Mouse (Mus musculus) kidney, adult 2 months (tissue): ENCODE measurements around the gene Mmp11. TPM values are rescaled to one million over a fixed set of nuclear protein-coding genes. Genes with fewer than 3 reads are reported as not detected.

Source experiments
- DNase-seq: peaks from one replicate; pipeline ENCODE4 v3.0.0; 2021
- H3K27ac ChIP-seq: fragments of 200-500 bp; 2 replicates; pipeline ENCODE4 v1.5.1; 2012; ENCODE audit warnings: low read depth, low read length, control low read depth, inconsistent platforms; ENCODE audit not compliant: insufficient read depth
- H3K27me3 ChIP-seq: fragments of 200-500 bp; replicated peaks from 2 replicates; pipeline ENCODE4 v1.6.1; 2012; ENCODE audit warnings: mild to moderate bottlenecking, moderate library complexity, low read length, inconsistent platforms; ENCODE audit not compliant: control insufficient read depth, insufficient read depth
- H3K36me3 ChIP-seq: fragments of 200-500 bp; 2 replicates; pipeline ENCODE4 v1.6.1; 2012; ENCODE audit warnings: mild to moderate bottlenecking, moderate library complexity, low read length, inconsistent platforms; ENCODE audit not compliant: control insufficient read depth, insufficient read depth
- H3K4me1 ChIP-seq: fragments of 200-500 bp; 2 replicates; pipeline ENCODE4 v1.6.1; 2011; ENCODE audit warnings: low read length; ENCODE audit not compliant: control insufficient read depth, insufficient read depth
- H3K4me3 ChIP-seq: fragments of 200-500 bp; 2 replicates; pipeline ENCODE4 v1.5.1; 2011; ENCODE audit warnings: mild to moderate bottlenecking, low read depth, low read length, control low read depth; ENCODE audit not compliant: insufficient read depth
- CTCF ChIP-seq: fragments of 200-500 bp; conservative IDR thresholded peaks from 2 replicates; pipeline ENCODE4 v1.5.1; 2011; ENCODE audit warnings: low read depth, mild to moderate bottlenecking, control low read depth, low read length, moderate library complexity, mixed read lengths; ENCODE audit not compliant: insufficient read depth, insufficient read length
- POLR2A ChIP-seq: fragments of 200-500 bp; IDR thresholded peaks from one replicate; pipeline ENCODE4 v1.6.1; 2011; ENCODE audit warnings: low read depth, low read length, control low read depth
- WGBS: fragments of 180-500 bp; shearing (Covaris S2); methylation state at CpG from one replicate; pipeline ENCODE4 v1.1.7; 2018; 5-methylcytosine and 5-hydroxymethylcytosine counted together
- polyA plus RNA-seq: library from polyadenylated mRNA; depleted of rRNA; stranded (reverse); fragments of >200 nt; gene quantifications from 2 replicates; pipeline ENCODE4 v1.2.3, GENCODE M21; 2012

Mmp11 gene
- polyA plus RNA-seq, 1 experiment = 21.5 TPM

DNA sequence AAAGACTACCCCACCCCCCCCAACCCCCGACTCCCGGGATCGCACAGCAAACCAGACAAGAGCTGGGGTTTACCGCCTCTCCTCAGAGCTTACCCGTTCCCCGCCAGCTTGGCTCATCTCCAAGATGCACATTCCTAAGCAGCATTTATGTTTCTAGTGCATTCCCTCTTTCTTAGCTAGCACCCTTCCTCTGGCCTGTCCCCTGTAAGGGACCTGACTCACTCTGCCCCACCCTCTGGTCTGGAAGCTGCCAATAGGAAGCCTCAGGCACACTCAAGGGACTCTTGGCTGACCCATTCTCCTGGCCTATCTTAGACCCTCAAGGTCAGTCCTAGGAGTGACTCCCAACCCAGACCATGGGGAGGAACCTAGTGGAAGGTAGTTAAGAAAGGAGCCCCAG, 6.0 kb downstream of the Mmp11 start:
- Histone ChIP-seq H3K4me3 (peak overlapping the region; percentile 0; the same call in 1 of the 2 replicates), H3K27ac (no peak overlapping the region), H3K4me1 (peaks cover 12% of the 10 kb centered on the region), H3K36me3 (no peaks in the 10 kb centered on the region), H3K27me3 (no peaks in the 10 kb centered on the region)
- peak; percentile 51 for DNase-seq
- TF ChIP-seq CTCF = no peak
- TF ChIP-seq POLR2A = no peak
- WGBS = 4% methylated on average over 6 of the region's 6 CpGs

DNA sequence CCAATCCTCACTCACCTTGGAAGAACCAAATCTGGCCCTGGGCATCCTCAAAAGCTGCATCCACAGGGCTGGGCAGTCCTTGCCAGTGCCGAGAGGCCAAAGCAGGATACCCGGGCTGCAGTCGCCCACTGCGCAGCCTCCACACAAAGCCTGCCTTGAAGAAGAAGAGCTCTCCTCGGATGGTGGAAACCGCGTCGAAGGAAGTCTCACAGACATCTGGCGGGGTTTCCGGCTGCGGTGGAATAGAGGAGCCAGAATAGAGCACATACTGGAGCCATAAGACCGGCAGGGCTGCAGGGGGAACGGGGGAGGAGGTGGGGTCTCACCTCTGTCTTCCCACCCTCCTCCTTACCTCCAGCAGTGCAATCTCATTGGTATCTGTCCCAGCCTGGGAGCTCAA, 9.9 kb downstream of the Mmp11 start:
- no peak for DNase-seq
- 86% methylated on average over 13 of the region's 13 CpGs for WGBS

GRCm38 (mm10) chr10:75924324-75924723, 12.0 kb downstream of the Mmp11 start:
- no peak overlapping the region for H3K27ac ChIP-seq
- H3K27me3 ChIP-seq = no peaks in the 10 kb centered on the region
- no peak overlapping the region for H3K4me3 ChIP-seq
- DNase-seq = peak; percentile 25
- TF ChIP-seq POLR2A (no peak), CTCF (peak; percentile 46)
- 52% methylated on average over 2 of the region's 2 CpGs for WGBS
- no peaks in the 10 kb centered on the region for H3K36me3 ChIP-seq
- H3K4me1 ChIP-seq = peaks cover 4% of the 10 kb centered on the region; the same call in 1 of the 2 replicates

More for the DNA sequence above, 9.9 kb downstream of the Mmp11 start:
- TF ChIP-seq POLR2A (no peak), CTCF (no peak)
- no peaks in the 10 kb centered on the region for H3K36me3 ChIP-seq
- peaks cover 10% of the 10 kb centered on the region; the same call in 1 of the 2 replicates for H3K4me1 ChIP-seq
- H3K27me3 ChIP-seq = no peaks in the 10 kb centered on the region
- no peak overlapping the region for H3K4me3 ChIP-seq
- no peak overlapping the region for H3K27ac ChIP-seq

DNA sequence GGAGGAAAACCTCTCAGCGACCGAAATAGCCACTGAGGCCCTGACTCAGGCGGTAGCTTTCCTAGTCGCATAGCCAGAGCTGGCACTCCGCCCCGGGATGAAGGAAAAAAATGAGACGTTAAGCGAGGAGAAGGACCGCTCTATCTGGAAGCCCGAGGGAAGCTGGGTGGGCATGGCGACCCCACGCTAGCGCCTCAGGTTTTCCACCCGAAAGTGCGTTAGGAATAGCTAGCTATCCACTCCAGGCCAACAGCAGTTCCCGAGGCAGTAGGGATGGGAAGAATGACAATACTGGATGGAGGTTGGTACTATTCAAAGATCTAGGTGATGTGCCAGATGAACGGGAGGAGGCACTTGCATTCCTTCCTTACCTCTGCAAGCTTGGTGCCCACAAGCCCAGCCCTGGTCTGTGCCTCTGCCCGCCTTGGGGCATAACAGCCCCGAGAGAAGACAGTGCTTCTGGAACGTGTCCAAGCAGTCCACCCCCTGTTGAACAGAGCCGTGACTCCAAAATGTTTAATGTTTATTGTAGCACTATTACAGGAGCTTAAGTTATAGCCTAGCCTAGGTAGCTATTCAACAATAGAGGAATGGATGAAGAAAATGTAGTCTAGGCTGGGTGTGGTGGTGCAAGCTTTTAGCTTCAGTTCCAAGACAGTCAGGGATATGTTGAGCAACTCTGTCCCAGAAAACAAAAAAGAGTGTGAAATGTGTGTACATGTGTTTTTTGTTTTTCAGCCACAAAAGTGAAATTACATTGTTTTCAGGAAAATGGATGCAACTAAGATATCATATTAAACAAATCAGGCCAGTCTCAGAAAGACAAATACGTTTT, 14.4 kb downstream of the Mmp11 start:
- peak overlapping the region; percentile 76 for H3K4me3 ChIP-seq
- H3K4me1 ChIP-seq = peaks cover 8% of the 10 kb centered on the region; the same call in 1 of the 2 replicates
- H3K27ac ChIP-seq = peak overlapping the region; percentile 73
- WGBS = 4% methylated on average over 22 of the region's 22 CpGs
- no peaks in the 10 kb centered on the region for H3K36me3 ChIP-seq
- no peaks in the 10 kb centered on the region for H3K27me3 ChIP-seq
- peak; percentile 32 for DNase-seq
- TF ChIP-seq CTCF (no peak), POLR2A (no peak)

DNA sequence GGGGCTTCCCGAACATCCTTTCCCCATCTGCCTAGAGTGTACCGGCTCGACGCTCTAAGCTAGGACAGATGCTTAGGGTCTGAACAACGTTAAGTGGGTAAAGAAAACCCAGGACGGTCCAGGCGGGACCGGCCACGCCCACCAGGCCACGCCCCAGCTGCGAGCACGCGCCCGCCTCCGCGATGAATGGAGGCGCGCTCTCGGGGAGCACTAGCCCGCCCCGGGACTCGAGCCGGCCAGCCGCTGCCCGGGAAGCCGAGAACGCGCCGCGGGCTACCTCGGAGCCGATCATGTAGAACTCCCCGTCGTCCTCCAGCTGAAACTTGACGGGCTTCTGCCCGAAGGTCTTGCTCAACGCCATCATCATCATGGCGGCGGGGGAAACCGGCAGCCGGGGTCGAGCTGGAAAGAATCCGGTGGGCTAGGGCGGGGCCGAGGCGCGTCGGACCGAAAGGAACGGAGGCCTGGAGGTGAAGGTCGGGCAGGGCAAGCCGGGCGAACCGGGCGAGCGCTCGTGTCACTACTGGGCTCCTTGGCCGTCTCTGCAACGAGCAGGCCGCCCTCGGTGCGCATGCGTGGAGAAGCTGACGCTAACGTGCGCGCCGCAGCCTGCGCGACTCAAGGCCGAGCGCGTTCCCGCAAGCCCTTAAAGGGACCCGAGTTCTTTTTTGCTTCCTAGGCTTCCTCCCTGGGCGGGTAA, 15.1 kb downstream of the Mmp11 start, which contains the start of gene Smarcb1:
TSS of gene Smarcb1 (minus strand) at position 592 of the 700 bp plus-strand sequence.
- Histone ChIP-seq H3K36me3 (no peaks in the 10 kb centered on the region), H3K27ac (peak within 1 kb of the TSS; percentile 86), H3K4me1 (peaks cover 8% of the 10 kb centered on the region; the same call in 1 of the 2 replicates), H3K27me3 (no peaks in the 10 kb centered on the region), H3K4me3 (peak within 1 kb of the TSS; percentile 76)
- TF ChIP-seq CTCF (no peak), POLR2A (peak; percentile 44)
- WGBS = under 1% methylated on average over 76 of the region's 76 CpGs
- peak; percentile 97 for DNase-seq

- no peak overlapping the region for H3K4me3 ChIP-seq
- H3K27me3 ChIP-seq = no peaks in the 10 kb centered on the region
- no peak for DNase-seq
- TF ChIP-seq POLR2A (no peak), CTCF (no peak)
- no peak overlapping the region for H3K27ac ChIP-seq
- H3K36me3 ChIP-seq = no peaks in the 10 kb centered on the region
- peaks cover 8% of the 10 kb centered on the region; the same call in 1 of the 2 replicates for H3K4me1 ChIP-seq
- 78% methylated on average over 5 of the region's 5 CpGs for WGBS
Observed at GRCm38 (mm10) chr10:75919026-75919425, 17.3 kb downstream of the Mmp11 start.

DNA sequence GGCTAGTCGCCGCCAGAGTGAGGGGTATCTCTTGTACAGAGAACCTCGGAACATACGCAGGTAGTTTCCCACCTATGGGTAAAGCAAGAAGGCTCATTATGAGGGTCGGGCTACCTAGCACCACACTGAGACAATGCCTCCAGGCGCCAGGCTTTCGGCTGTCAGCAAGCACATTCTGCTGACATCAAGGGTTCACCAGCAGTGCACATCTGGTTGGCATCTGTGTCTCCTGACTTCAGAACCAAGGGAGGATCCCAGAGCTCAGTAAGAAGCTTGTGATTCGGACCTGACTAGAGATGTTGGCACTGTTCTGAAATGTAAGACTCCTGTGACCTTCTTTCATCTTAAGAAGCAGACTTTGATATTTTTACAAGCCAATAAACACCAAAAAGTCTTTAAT, 19.5 kb downstream of the Mmp11 start:
- Histone ChIP-seq H3K27me3 (no peaks in the 10 kb centered on the region), H3K27ac (no peak overlapping the region), H3K36me3 (no peaks in the 10 kb centered on the region), H3K4me1 (peaks cover 5% of the 10 kb centered on the region; the same call in 1 of the 2 replicates), H3K4me3 (no peak overlapping the region)
- WGBS = 80% methylated on average over 8 of the region's 8 CpGs
- DNase-seq = no peak
- TF ChIP-seq POLR2A = no peak
- TF ChIP-seq CTCF = no peak
